Mouse (Mus musculus): ENCODE data around the gene Zkscan5. TPM values are rescaled to one million over a fixed set of nuclear protein-coding genes. Genes with fewer than 3 reads are reported as not detected.
"Not testable (repeated sequence)": the region's sequence is repeated elsewhere in the genome, so short reads cannot be mapped to it uniquely, and the experiment has no call there.

The Zkscan5 gene
- total RNA-seq, 2 experiments from 2014 or later, result 11.3 to 11.9 TPM

DNA sequence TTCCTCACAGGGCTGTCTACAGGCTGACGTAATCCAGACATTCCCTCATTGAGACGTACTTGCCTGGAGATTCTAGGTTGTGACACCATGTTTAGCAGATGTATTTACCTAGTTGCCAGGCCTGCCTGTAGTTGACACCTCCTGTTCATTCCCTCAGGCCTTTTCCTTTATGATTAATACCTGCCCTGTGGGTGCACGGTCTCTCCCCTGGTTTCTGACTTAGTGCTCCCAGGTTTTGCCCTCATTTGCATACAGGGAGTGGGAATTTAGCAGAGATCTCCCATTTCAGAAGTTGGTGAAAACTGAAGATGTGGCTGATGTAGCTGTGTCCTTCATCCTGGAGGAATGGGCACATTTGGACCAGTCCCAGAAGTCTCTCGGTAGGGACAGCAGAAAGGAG is 7.9 kb downstream of the Zkscan5 start:
- no peak for DNase-seq (ENCODE audit: low spot score in 2 of 2)

DNA sequence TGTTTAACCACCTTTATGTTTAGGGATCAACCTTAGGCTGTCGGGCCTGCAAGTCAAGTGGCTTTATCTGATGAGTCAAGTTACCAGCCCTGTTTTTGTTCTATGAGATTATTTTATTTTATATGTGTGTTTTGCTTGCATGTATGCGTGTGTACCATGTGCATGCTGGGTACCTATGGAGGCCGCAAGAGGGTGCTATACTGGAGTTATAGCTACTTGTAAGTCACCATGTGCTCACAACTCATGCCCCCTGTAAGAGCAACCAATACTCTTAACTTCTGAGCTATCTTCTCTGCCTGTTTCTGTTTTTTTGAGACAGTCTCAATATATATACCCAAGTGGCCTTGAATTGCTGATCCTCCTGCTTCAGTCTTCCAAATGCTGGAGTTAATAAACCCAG is 9.1 kb downstream of the Zkscan5 start:
- DNase-seq (ENCODE audit: low spot score in 2 of 2), result no peak

GRCm38 (mm10) chr5:145214679-145215078 is 10.3 kb downstream of the Zkscan5 start:
- DNase-seq (ENCODE audit: low spot score in 2 of 2), result no peak

DNA sequence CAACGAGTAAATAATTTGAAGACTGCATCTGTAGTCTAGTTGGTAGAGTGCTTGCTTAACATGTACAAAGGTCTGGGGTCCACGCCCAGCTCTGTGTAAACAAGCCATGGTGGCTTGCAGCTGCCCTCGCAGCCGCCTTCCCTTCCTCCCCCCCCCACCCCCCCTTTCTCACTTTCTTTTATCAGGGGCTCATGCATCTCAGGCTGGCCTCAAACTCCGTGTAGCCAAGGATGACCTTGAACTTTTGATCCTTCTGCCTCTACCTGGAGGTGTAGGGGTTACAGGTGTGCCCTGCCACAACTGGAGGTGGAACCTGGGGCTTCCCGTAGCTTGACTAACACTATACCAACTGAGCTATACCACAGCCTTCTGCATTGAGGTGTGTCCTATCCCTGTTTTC is 13.4 kb downstream of the Zkscan5 start:
- no peak for DNase-seq (ENCODE audit: low spot score in 2 of 2)

- no peak for DNase-seq (ENCODE audit: low spot score in 2 of 2)
Observed at GRCm38 (mm10) chr5:145218206-145218605, 13.8 kb downstream of the Zkscan5 start.

- DNase-seq (ENCODE audit: low spot score in 2 of 2), result no peak
Observed at GRCm38 (mm10) chr5:145218671-145219070, 14.3 kb downstream of the Zkscan5 start.

DNA sequence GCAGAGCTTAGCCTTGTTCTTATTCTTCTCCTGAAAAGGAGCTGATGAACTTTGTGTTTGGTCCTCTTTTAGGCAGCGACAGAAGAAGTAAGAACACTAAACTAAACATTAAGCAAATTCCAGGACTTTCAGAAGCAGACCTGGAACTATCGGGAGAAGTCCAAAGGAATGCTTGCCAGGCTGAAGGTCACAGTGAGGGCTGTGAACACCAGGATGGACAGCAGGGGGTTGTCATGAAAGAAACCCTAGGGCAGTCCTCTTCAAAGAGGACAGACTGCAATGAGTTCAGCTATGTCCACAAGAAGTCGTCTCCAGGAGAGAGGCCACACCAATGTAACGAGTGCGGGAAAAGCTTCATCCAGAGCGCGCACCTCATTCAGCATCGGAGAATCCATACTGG is 15.6 kb downstream of the Zkscan5 start:
- no peak for DNase-seq (ENCODE audit: low spot score in 2 of 2)

DNA sequence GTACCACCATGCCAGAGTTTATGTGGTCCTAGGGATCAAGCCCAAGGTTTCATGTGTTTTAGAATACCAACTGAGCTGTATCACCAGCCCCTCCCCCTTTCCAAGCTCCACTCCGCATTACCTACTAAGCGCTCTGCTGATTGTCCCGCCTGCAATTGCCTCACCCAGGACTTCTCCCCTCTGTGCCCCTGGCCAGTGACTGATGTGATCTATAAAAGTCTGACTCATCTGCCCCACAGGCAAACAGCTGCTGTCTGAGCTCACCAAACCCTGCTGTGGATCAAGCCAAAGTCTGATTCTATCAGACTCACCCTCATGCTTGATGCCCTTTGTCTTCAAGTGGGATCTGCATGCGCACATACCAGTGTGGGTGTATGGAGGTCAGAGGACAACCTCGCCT is 18.5 kb downstream of the Zkscan5 start:
- DNase-seq (ENCODE audit: low spot score in 2 of 2), result no peak

DNA sequence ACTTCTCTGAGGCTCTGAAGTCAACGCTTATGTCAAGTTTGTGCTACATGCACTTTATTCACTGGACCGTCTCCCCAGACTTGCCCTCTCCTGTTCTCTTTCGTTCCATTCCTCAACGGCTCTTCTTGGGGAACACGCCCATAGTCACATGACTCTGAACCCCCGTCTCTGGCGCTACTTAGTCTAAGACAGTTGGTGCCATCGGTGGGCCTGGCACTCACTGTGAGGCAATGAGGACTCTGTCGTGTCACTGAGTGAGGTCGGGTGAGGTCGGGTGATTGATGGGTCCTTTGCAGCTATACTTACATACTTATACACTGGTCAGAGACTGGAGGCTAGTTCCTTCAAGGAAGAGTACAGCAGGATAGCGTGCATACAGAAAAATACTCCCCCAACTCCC is 19.0 kb downstream of the Zkscan5 start:
- no peak for DNase-seq (ENCODE audit: low spot score in 2 of 2)

GRCm38 (mm10) chr5:145226453-145226852 is 22.1 kb downstream of the Zkscan5 start:
- DNase-seq (ENCODE audit: low spot score in 2 of 2), result no peak

GRCm38 (mm10) chr5:145229283-145229682 is 24.9 kb downstream of the Zkscan5 start:
- not testable (repeated sequence) for DNase-seq (ENCODE audit: low spot score in 2 of 2)

- no peak for DNase-seq (ENCODE audit: low spot score in 2 of 2)
Observed at GRCm38 (mm10) chr5:145230641-145231040, 26.3 kb downstream of the Zkscan5 start.

GRCm38 (mm10) chr5:145231367-145231871 is 27.1 kb downstream of the Zkscan5 start, which contains the start of gene Zfp655:
Zfp655 (plus strand) TSS chr5:145231715.
- peak; percentile 92 to 96 for DNase-seq (ENCODE audit: low spot score in 2 of 2)

- no peak for DNase-seq (ENCODE audit: low spot score in 2 of 2)
Observed at GRCm38 (mm10) chr5:145231893-145232411, 27.6 kb downstream of the Zkscan5 start.

DNA sequence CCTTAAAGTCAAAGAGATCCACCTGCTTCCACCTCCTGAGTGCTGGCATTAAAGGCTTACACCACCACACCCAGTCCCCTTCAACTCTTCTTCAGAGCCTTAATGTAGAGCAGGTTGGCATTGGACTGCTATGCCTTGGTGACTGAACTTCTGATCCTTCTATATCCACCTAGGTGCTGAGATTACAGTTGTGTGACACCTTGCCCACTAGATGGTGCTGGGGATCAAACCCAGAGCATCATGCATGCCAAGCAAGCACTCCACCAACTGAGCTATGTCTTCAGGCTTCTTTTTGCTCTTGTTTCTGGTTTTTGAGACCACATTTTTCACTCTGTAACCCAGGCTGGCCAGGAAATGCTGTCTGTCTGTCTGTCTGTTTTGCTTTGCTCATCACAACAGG is 30.3 kb downstream of the Zkscan5 start:
- DNase-seq (ENCODE audit: low spot score in 2 of 2), result no peak

DNA sequence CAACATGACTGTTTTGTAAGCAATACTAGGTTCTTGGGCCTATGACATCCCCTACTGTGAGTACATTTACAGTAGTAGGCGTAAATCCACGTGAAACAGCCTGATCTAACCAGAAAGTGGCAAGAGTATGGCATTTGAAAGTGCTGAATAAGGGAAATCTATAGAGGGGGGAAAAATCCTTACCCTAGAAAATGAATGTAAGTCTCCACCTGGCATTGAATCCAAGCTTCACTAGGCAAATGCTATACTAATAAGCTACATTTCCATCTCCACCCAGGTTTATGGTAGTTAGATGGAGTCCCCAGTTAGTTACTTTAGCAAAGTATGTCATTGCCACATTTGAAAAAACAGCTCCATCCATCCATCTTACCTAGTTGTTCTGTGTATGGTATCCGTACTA is 45.2 kb downstream of the Zkscan5 start:
- no peak for DNase-seq (ENCODE audit: low spot score in 2 of 2)

Other genes with a start within 250 kb of the Zkscan5 start
- 10 to 100 TPM; 24.7 to 27.0 TPM for gene Smurf1, start 238.7 kb upstream of the Zkscan5 start, total RNA-seq (2021)
- not detected for gene Gm4871, start 171.8 kb upstream of the Zkscan5 start, total RNA-seq (2021)
- gene 1700018F24Rik, start 161.6 kb upstream of the Zkscan5 start, total RNA-seq (2021), result not detected
- 10 to 100 TPM; 65.0 to 66.6 TPM for gene Arpc1a, start 120.7 kb upstream of the Zkscan5 start, total RNA-seq (2021)
- not detected for gene Kpna7, start 120.5 kb upstream of the Zkscan5 start, total RNA-seq (2021)
- gene Arpc1b, start 90.3 kb upstream of the Zkscan5 start, total RNA-seq (2021), result 100 to 1,000 TPM; 124 to 142 TPM
- 10 to 100 TPM; 75.9 to 79.5 TPM for gene Pdap1, start 64.3 kb upstream of the Zkscan5 start, total RNA-seq (2021)
- gene Bud31, start 64.2 kb upstream of the Zkscan5 start, total RNA-seq (2021), result 10 to 100 TPM; 80.9 to 82.5 TPM
- gene Ptcd1, start 37.5 kb upstream of the Zkscan5 start, total RNA-seq (2021), result 10 to 100 TPM; 13.2 to 16.6 TPM
- 10 to 100 TPM; 17.1 to 20.1 TPM for gene Cpsf4, start 37.3 kb upstream of the Zkscan5 start, total RNA-seq (2021)
- 100 to 1,000 TPM; 464 to 480 TPM for gene Atp5j2, start 12.5 kb upstream of the Zkscan5 start, total RNA-seq (2021)
- 1 to 10 TPM; 5.5 to 7.3 TPM for gene Zkscan14, start 2.7 kb upstream of the Zkscan5 start, total RNA-seq (2021)
- 10 to 100 TPM; 19.0 to 22.9 TPM for gene Zfp655, start 27.2 kb downstream of the Zkscan5 start, total RNA-seq (2021)
- 10 to 100 TPM; 12.6 to 15.4 TPM for gene Zscan25, start 75.9 kb downstream of the Zkscan5 start, total RNA-seq (2021)
- not detected for gene Cyp3a57, start 140.7 kb downstream of the Zkscan5 start, total RNA-seq (2021)